Mouse (Mus musculus) right cerebral cortex, postnatal 36 days (tissue): ENCODE data around the gene Afdn.
"Not testable (repeated sequence)": the region's sequence is repeated elsewhere in the genome, so short reads cannot be mapped to it uniquely, and the experiment has no call there.

Source experiments
- DNase-seq, 2 experiments: peaks; one replicate each; pipeline ENCODE4 v3.0.0; 2022; ENCODE audit warnings: low spot score in 2 of 2, mixed read lengths in 1 of 2

Afdn gene

GRCm38 (mm10) chr17:13951570-13951969 is 191.2 kb downstream of the Afdn start:
- not testable (repeated sequence) for DNase-seq
